17 mouse cellular contexts compared by ENCODE assay signal in the genomic region with DNA sequence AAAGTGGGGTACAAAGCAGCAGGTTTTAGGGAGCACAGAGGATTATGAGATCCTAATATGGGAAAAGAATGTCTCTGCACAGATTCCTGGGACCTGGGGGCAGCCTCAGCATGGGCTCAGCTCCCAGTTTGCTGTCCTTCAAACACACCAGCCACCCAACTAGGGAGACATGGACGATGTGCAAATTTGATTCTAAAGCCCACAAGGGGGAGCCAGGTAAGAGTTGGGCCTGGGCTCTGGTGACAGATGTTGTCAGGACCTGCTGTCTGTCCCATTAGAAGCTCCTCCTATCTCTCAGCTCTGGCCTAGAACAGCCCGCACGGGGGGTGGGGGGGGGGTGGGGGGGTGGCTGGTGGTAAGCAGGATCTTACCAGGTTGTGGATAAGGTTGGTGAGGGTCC. TPM values are rescaled to one million over a fixed set of nuclear protein-coding genes. Genes with fewer than 3 reads are reported as not detected.
DNase-seq lines count a peak whose midpoint lies in the region; ATAC-seq lines count a peak whose summit lies in the region.
"Had no signal": no experiment of that assay in that cellular context is flagged by ENCODE, and none has a peak within 500 bp of the region (broad histone marks: within the 10 kb centered on the region; RNA-seq: fewer than 3 reads in every experiment).

No protein-coding gene starts in this region.

- no peak for ATAC-seq in CD4-positive, CD25-positive, alpha-beta regulatory T cell, adult 4 months
- no peak for ATAC-seq in midbrain, embryonic 14.5 days (ENCODE audit: low FRiP score, low TSS enrichment)
- 0 out of 2 replicates have a peak, but pooled peaks have one; percentile 13 for ATAC-seq in erythroblast, adult 5-6 weeks (replicated peaks; ENCODE audit: low FRiP score, poor library complexity, severe bottlenecking)

- H3K4me2 ChIP-seq in midbrain, embryonic 14.5 days (ENCODE audit: low read length): no peak overlapping the region
- H3K4me2 ChIP-seq: neural tube, embryonic 12.5 days had no signal

- peaks cover 46% of the 10 kb centered on the region for H3K36me3 ChIP-seq in midbrain, embryonic 10.5 days
- H3K36me3 ChIP-seq in midbrain, embryonic 14.5 days (ENCODE audit: control insufficient read depth, insufficient read depth, low read length): peaks cover 34% of the 10 kb centered on the region

- peaks cover 54% of the 10 kb centered on the region for H3K4me1 ChIP-seq in midbrain, embryonic 10.5 days
- H3K4me1 ChIP-seq in midbrain, embryonic 14.5 days (ENCODE audit: control insufficient read depth, insufficient read depth, low read length): peaks cover 26% of the 10 kb centered on the region

- no peak overlapping the region for H3K9ac ChIP-seq in midbrain, embryonic 14.5 days (replicated peaks; ENCODE audit: low read length)
- H3K9ac ChIP-seq: neural tube, embryonic 12.5 days had no signal

- peak; percentile 45 for DNase-seq in CD4-positive, CD25-positive, alpha-beta regulatory T cell, adult 2 months (ENCODE audit: low read depth, low spot score)
- DNase-seq in midbrain, embryonic 10.5 days (ENCODE audit: low spot score): no peak
- DNase-seq in midbrain, embryonic 14.5 days: no peak
- peak; percentile 64 to 81 for DNase-seq in spleen, postnatal 4 days (ENCODE audit: low spot score in 2 of 2)
- no peak for DNase-seq in urinary bladder, postnatal 10 days (ENCODE audit: low spot score)
- no peak for DNase-seq in cerebellum, postnatal 4 days (ENCODE audit: low spot score in 2 of 2)
- DNase-seq: adrenal gland, adult 2 months; cerebellum, postnatal 36 days; kidney, adult 18-20 months; right cerebral cortex, postnatal 25 days had no signal

- 33% methylated on average over 3 of the region's 3 CpGs for whole genome bisulfite sequencing in midbrain, embryonic 10.5 days
- 47% methylated on average over 3 of the region's 3 CpGs for WGBS in midbrain, embryonic 14.5 days

- 0 out of 2 replicates have a peak overlapping the region, but pooled peaks have one; percentile 14 for H3K27ac ChIP-seq in midbrain, embryonic 10.5 days (replicated peaks)
- no peak overlapping the region for H3K27ac ChIP-seq in midbrain, embryonic 14.5 days (replicated peaks; ENCODE audit: low read depth, low read length)
- H3K27ac ChIP-seq: macrophage; neural tube, embryonic 12.5 days had no signal

- no peaks in the 10 kb centered on the region for H3K27me3 ChIP-seq in midbrain, embryonic 10.5 days (ENCODE audit: low read depth, poor library complexity, severe bottlenecking)
- no peaks in the 10 kb centered on the region for H3K27me3 ChIP-seq in midbrain, embryonic 14.5 days (ENCODE audit: control insufficient read depth, insufficient read depth, low read length)
- H3K27me3 ChIP-seq: neural tube, embryonic 12.5 days had no signal

- no peak overlapping the region for H3K4me3 ChIP-seq in midbrain, embryonic 10.5 days
- no peak overlapping the region for H3K4me3 ChIP-seq in midbrain, embryonic 14.5 days (replicated peaks; ENCODE audit: low read depth, low read length)
- H3K4me3 ChIP-seq: neural tube, embryonic 12.5 days had no signal

- no peaks in the 10 kb centered on the region for H3K9me3 ChIP-seq in midbrain, embryonic 10.5 days (replicated peaks)
- no peaks in the 10 kb centered on the region for H3K9me3 ChIP-seq in midbrain, embryonic 14.5 days (ENCODE audit: control insufficient read depth, low read length)
- H3K9me3 ChIP-seq: neural tube, embryonic 12.5 days had no signal

RNA-seq across cellular contexts. Expression of gene Ormdl3, which starts 3.6 kb away (rescaled TPM):
- 10 to 100 TPM; 25.9 to 53.6 TPM for polyA plus RNA-seq in CD4-positive, CD25-positive, alpha-beta regulatory T cell, adult 4 months (2017; shearing (Covaris generic))
- 65.8 and 81.0 TPM in 2 replicates for polyA plus RNA-seq in midbrain, embryonic 10.5 days (2016; fragmentation: Nextera tagmentation; extraction: Ambion mirVana)
- 17.1 and 53.4 TPM in 2 replicates for polyA plus RNA-seq in midbrain, embryonic 14.5 days (2014; fragmentation: Nextera tagmentation; extraction: Ambion mirVana)
- 20.5 and 31.9 TPM in 2 replicates for total RNA-seq in erythroblast, adult 5-6 weeks (2015; ENCODE audit: low replicate concordance)
- total RNA-seq in erythroblast, adult 5-6 weeks (2017; ENCODE audit: low replicate concordance): 37.9 and 51.6 TPM in 2 replicates

RNA-seq across cellular contexts. Expression of gene Lrrc3c, which starts 14.5 kb away (rescaled TPM):
- not detected for polyA plus RNA-seq in CD4-positive, CD25-positive, alpha-beta regulatory T cell, adult 4 months (2017; shearing (Covaris generic))
- not detected in 2 replicates for polyA plus RNA-seq in midbrain, embryonic 10.5 days (2016; fragmentation: Nextera tagmentation; extraction: Ambion mirVana)
- polyA plus RNA-seq in midbrain, embryonic 14.5 days (2014; fragmentation: Nextera tagmentation; extraction: Ambion mirVana): not detected in 2 replicates
- not detected in 2 replicates for total RNA-seq in erythroblast, adult 5-6 weeks (2015; ENCODE audit: low replicate concordance)
- not detected in 2 replicates for total RNA-seq in erythroblast, adult 5-6 weeks (2017; ENCODE audit: low replicate concordance)
- total RNA-seq: adrenal gland, adult 2 months; granulocyte monocyte progenitor cell, adult 5-6 weeks; left cerebral cortex, postnatal 14 days had no signal
- polyA plus RNA-seq: adrenal gland, adult 2 months; forebrain, embryonic 11.5 days; macrophage; neural tube, embryonic 12.5 days had no signal

RNA-seq across cellular contexts. Expression of gene Zpbp2, which starts 32.7 kb away (rescaled TPM):
- polyA plus RNA-seq in CD4-positive, CD25-positive, alpha-beta regulatory T cell, adult 4 months (2017; shearing (Covaris generic)): 1 to 10 TPM; 5.0 to 6.0 TPM
- polyA plus RNA-seq in midbrain, embryonic 10.5 days (2016; fragmentation: Nextera tagmentation; extraction: Ambion mirVana): 0.11 and 0.32 TPM in 2 replicates
- not detected in 2 replicates for polyA plus RNA-seq in midbrain, embryonic 14.5 days (2014; fragmentation: Nextera tagmentation; extraction: Ambion mirVana)
- total RNA-seq in erythroblast, adult 5-6 weeks (2015; ENCODE audit: low replicate concordance): not detected in 2 replicates
- 4.6 TPM in 1 of 2 replicates, not detected in the other for total RNA-seq in erythroblast, adult 5-6 weeks (2017; ENCODE audit: low replicate concordance)
- total RNA-seq: left cerebral cortex, postnatal 14 days had no signal
- polyA plus RNA-seq: macrophage; neural tube, embryonic 12.5 days had no signal

RNA-seq across cellular contexts. Expression of gene Ikzf3, which starts 37.7 kb away (rescaled TPM):
- polyA plus RNA-seq in CD4-positive, CD25-positive, alpha-beta regulatory T cell, adult 4 months (2017; shearing (Covaris generic)): 10 to 100 TPM; 77.0 to 98.7 TPM
- 0.02 and 0.06 TPM in 2 replicates for polyA plus RNA-seq in midbrain, embryonic 10.5 days (2016; fragmentation: Nextera tagmentation; extraction: Ambion mirVana)
- polyA plus RNA-seq in midbrain, embryonic 14.5 days (2014; fragmentation: Nextera tagmentation; extraction: Ambion mirVana): 0.05 TPM in 1 of 2 replicates, not detected in the other
- 2.7 and 3.1 TPM in 2 replicates for total RNA-seq in erythroblast, adult 5-6 weeks (2015; ENCODE audit: low replicate concordance)
- 1.4 and 2.6 TPM in 2 replicates for total RNA-seq in erythroblast, adult 5-6 weeks (2017; ENCODE audit: low replicate concordance)
- total RNA-seq: granulocyte monocyte progenitor cell, adult 5-6 weeks had no signal

RNA-seq across cellular contexts. Expression of gene Gm12355, which starts 41.9 kb away (rescaled TPM):
- polyA plus RNA-seq in CD4-positive, CD25-positive, alpha-beta regulatory T cell, adult 4 months (2017; shearing (Covaris generic)): 1 to 10 TPM; 1.0 to 9.6 TPM
- 1.4 and 2.1 TPM in 2 replicates for polyA plus RNA-seq in midbrain, embryonic 10.5 days (2016; fragmentation: Nextera tagmentation; extraction: Ambion mirVana)
- polyA plus RNA-seq in midbrain, embryonic 14.5 days (2014; fragmentation: Nextera tagmentation; extraction: Ambion mirVana): 0.71 and 1.4 TPM in 2 replicates
- 1.0 and 2.5 TPM in 2 replicates for total RNA-seq in erythroblast, adult 5-6 weeks (2015; ENCODE audit: low replicate concordance)
- total RNA-seq in erythroblast, adult 5-6 weeks (2017; ENCODE audit: low replicate concordance): 0.60 and 1.1 TPM in 2 replicates
- polyA plus RNA-seq: adrenal gland, adult 2 months; macrophage had no signal

Comparison
In these comparisons a context has a peak if more than half of its experiments do, and no peak if none do; other contexts are left out.
1. DNase-seq: peak in CD4-positive, CD25-positive, alpha-beta regulatory T cell, adult 2 months (single experiment) and spleen, postnatal 4 days (2 of 2); none in midbrain, embryonic 10.5 days (single experiment), midbrain, embryonic 14.5 days (single experiment), urinary bladder, postnatal 10 days (single experiment) and cerebellum, postnatal 4 days (0 of 2).